Mouse (Mus musculus): ENCODE measurements around the gene Slc35d3. TPM values are rescaled to one million over a fixed set of nuclear protein-coding genes. Genes with fewer than 3 reads are reported as not detected.
A peak's percentile ranks its signal among the peaks of the same experiment; 100 is the strongest.

Slc35d3 gene
- 11.5 and 12.8 TPM in 2 replicates for polyA plus RNA-seq (2014; fragmentation: Nextera tagmentation; extraction: Ambion mirVana)

- Histone ChIP-seq H3K27ac (ENCODE audit: low read depth, low read length) (peak within 1 kb of the TSS; percentile 49), H3K36me3 (ENCODE audit: control insufficient read depth, insufficient read depth, low read length) (no peaks in the 10 kb centered on the region), H3K9me3 (ENCODE audit: control insufficient read depth, low read length) (no peaks in the 10 kb centered on the region), H3K4me2 (peak within 1 kb of the TSS; percentile 91), H3K4me1 (replicated peaks; ENCODE audit: control insufficient read depth, insufficient read depth, low read length) (peaks cover 17% of the 10 kb centered on the region), H3K9ac (ENCODE audit: low read depth, low read length) (peak within 1 kb of the TSS; percentile 65), H3K4me3 (ENCODE audit: low read depth, low read length) (peak within 1 kb of the TSS; percentile 59), H3K27me3 (replicated peaks; ENCODE audit: control insufficient read depth, insufficient read depth, low read length) (peaks cover 49% of the 10 kb centered on the region)
- DNase-seq (ENCODE audit: low spot score): peak; percentile 66
- ATAC-seq (replicated peaks; ENCODE audit: low FRiP score): 0 out of 2 replicates have a peak, but pooled peaks have one; percentile 21
- WGBS: under 1% methylated on average over 68 of the region's 72 CpGs
These were observed at the start of gene Slc35d3 for GRCm38 (mm10) chr10:19850998-19851691. Gene Slc35d3 (minus strand): TSS chr10:19851459.

- H3K4me1 ChIP-seq (replicated peaks; ENCODE audit: control insufficient read depth, insufficient read depth, low read length): no peaks in the 10 kb centered on the region
- no peak overlapping the region for H3K4me3 ChIP-seq (ENCODE audit: low read depth, low read length)
- H3K4me2 ChIP-seq: no peak overlapping the region
- no peaks in the 10 kb centered on the region for H3K9me3 ChIP-seq (ENCODE audit: control insufficient read depth, low read length)
- WGBS: 67% methylated on average over 2 of the region's 2 CpGs
- no peak overlapping the region for H3K9ac ChIP-seq (ENCODE audit: low read depth, low read length)
- no peaks in the 10 kb centered on the region; the same call in 1 of the 2 replicates for H3K36me3 ChIP-seq (ENCODE audit: control insufficient read depth, insufficient read depth, low read length)
- H3K27ac ChIP-seq (ENCODE audit: low read depth, low read length): no peak overlapping the region
- no peaks in the 10 kb centered on the region for H3K27me3 ChIP-seq (replicated peaks; ENCODE audit: control insufficient read depth, insufficient read depth, low read length)
- DNase-seq (ENCODE audit: low spot score) (no peak), ATAC-seq (replicated peaks; ENCODE audit: low FRiP score) (no peak)
These were observed 48.9 kb upstream of the Slc35d3 start for GRCm38 (mm10) chr10:19900191-19900590.

- Histone ChIP-seq H3K27ac (ENCODE audit: low read depth, low read length) (no peak overlapping the region), H3K4me2 (no peak overlapping the region), H3K4me1 (replicated peaks; ENCODE audit: control insufficient read depth, insufficient read depth, low read length) (no peaks in the 10 kb centered on the region), H3K9me3 (ENCODE audit: control insufficient read depth, low read length) (no peaks in the 10 kb centered on the region), H3K27me3 (replicated peaks; ENCODE audit: control insufficient read depth, insufficient read depth, low read length) (no peaks in the 10 kb centered on the region), H3K36me3 (ENCODE audit: control insufficient read depth, insufficient read depth, low read length) (no peaks in the 10 kb centered on the region; the same call in 1 of the 2 replicates), H3K9ac (ENCODE audit: low read depth, low read length) (no peak overlapping the region), H3K4me3 (ENCODE audit: low read depth, low read length) (no peak overlapping the region)
- ATAC-seq (replicated peaks; ENCODE audit: low FRiP score) (no peak), DNase-seq (ENCODE audit: low spot score) (no peak)
- WGBS: 13% methylated on average over 4 of the region's 4 CpGs
These were observed 42.7 kb upstream of the Slc35d3 start for GRCm38 (mm10) chr10:19893976-19894375.

- no peak overlapping the region for H3K4me2 ChIP-seq
- peaks cover 4% of the 10 kb centered on the region; the same call in 1 of the 2 replicates for H3K36me3 ChIP-seq (ENCODE audit: control insufficient read depth, insufficient read depth, low read length)
- no peak overlapping the region for H3K9ac ChIP-seq (ENCODE audit: low read depth, low read length)
- H3K27ac ChIP-seq (ENCODE audit: low read depth, low read length): no peak overlapping the region
- no peaks in the 10 kb centered on the region for H3K27me3 ChIP-seq (replicated peaks; ENCODE audit: control insufficient read depth, insufficient read depth, low read length)
- no peak overlapping the region for H3K4me3 ChIP-seq (ENCODE audit: low read depth, low read length)
- ATAC-seq (replicated peaks; ENCODE audit: low FRiP score) (no peak), DNase-seq (ENCODE audit: low spot score) (no peak)
- H3K9me3 ChIP-seq (ENCODE audit: control insufficient read depth, low read length): no peaks in the 10 kb centered on the region
- WGBS: 83% methylated on average over 6 of the region's 6 CpGs
- H3K4me1 ChIP-seq (replicated peaks; ENCODE audit: control insufficient read depth, insufficient read depth, low read length): no peaks in the 10 kb centered on the region
These were observed 41.9 kb upstream of the Slc35d3 start for GRCm38 (mm10) chr10:19893146-19893545.

- no peak for DNase-seq (ENCODE audit: low spot score)
- WGBS: 54% methylated on average over 3 of the region's 3 CpGs
- Histone ChIP-seq H3K27ac (ENCODE audit: low read depth, low read length) (no peak overlapping the region), H3K36me3 (ENCODE audit: control insufficient read depth, insufficient read depth, low read length) (peaks cover 4% of the 10 kb centered on the region; the same call in 1 of the 2 replicates), H3K4me3 (ENCODE audit: low read depth, low read length) (no peak overlapping the region), H3K9me3 (ENCODE audit: control insufficient read depth, low read length) (no peaks in the 10 kb centered on the region), H3K4me1 (replicated peaks; ENCODE audit: control insufficient read depth, insufficient read depth, low read length) (no peaks in the 10 kb centered on the region; the same call in 1 of the 2 replicates), H3K27me3 (replicated peaks; ENCODE audit: control insufficient read depth, insufficient read depth, low read length) (no peaks in the 10 kb centered on the region), H3K9ac (ENCODE audit: low read depth, low read length) (no peak overlapping the region), H3K4me2 (no peak overlapping the region)
- no peak for ATAC-seq (replicated peaks; ENCODE audit: low FRiP score)
These were observed 40.4 kb upstream of the Slc35d3 start for GRCm38 (mm10) chr10:19891686-19892085.

- peaks cover 9% of the 10 kb centered on the region for H3K4me1 ChIP-seq (replicated peaks; ENCODE audit: control insufficient read depth, insufficient read depth, low read length)
- peaks cover 4% of the 10 kb centered on the region; the same call in 1 of the 2 replicates for H3K36me3 ChIP-seq (ENCODE audit: control insufficient read depth, insufficient read depth, low read length)
- ATAC-seq (replicated peaks; ENCODE audit: low FRiP score) (no peak), DNase-seq (ENCODE audit: low spot score) (no peak)
- WGBS: 83% methylated on average over 3 of the region's 3 CpGs
- H3K27ac ChIP-seq (ENCODE audit: low read depth, low read length): no peak overlapping the region
- H3K4me2 ChIP-seq: no peak overlapping the region
- no peak overlapping the region for H3K4me3 ChIP-seq (ENCODE audit: low read depth, low read length)
- no peaks in the 10 kb centered on the region for H3K27me3 ChIP-seq (replicated peaks; ENCODE audit: control insufficient read depth, insufficient read depth, low read length)
- H3K9me3 ChIP-seq (ENCODE audit: control insufficient read depth, low read length): no peaks in the 10 kb centered on the region
- H3K9ac ChIP-seq (ENCODE audit: low read depth, low read length): no peak overlapping the region
These were observed 38.6 kb upstream of the Slc35d3 start for GRCm38 (mm10) chr10:19889908-19890307.

- ATAC-seq (replicated peaks; ENCODE audit: low FRiP score): peak; percentile 82
- 38% methylated on average over 3 of the region's 3 CpGs for WGBS
- no peak overlapping the region for H3K4me2 ChIP-seq
These were observed 35.0 kb upstream of the Slc35d3 start for GRCm38 (mm10) chr10:19886249-19886648.

GRCm38 (mm10) chr10:19884409-19884808 lies 33.1 kb upstream of the Slc35d3 start:
- 60% methylated on average over 4 of the region's 4 CpGs for WGBS
- peaks cover 6% of the 10 kb centered on the region; the same call in 1 of the 2 replicates for H3K36me3 ChIP-seq (ENCODE audit: control insufficient read depth, insufficient read depth, low read length)
- H3K9ac ChIP-seq (ENCODE audit: low read depth, low read length): no peak overlapping the region
- no peak overlapping the region for H3K27ac ChIP-seq (ENCODE audit: low read depth, low read length)
- DNase-seq (ENCODE audit: low spot score) (no peak), ATAC-seq (replicated peaks; ENCODE audit: low FRiP score) (no peak)
- no peak overlapping the region for H3K4me2 ChIP-seq
- H3K9me3 ChIP-seq (ENCODE audit: control insufficient read depth, low read length): no peaks in the 10 kb centered on the region
- peaks cover 9% of the 10 kb centered on the region for H3K4me1 ChIP-seq (replicated peaks; ENCODE audit: control insufficient read depth, insufficient read depth, low read length)
- H3K27me3 ChIP-seq (replicated peaks; ENCODE audit: control insufficient read depth, insufficient read depth, low read length): no peaks in the 10 kb centered on the region
- H3K4me3 ChIP-seq (ENCODE audit: low read depth, low read length): no peak overlapping the region

More at GRCm38 (mm10) chr10:19886249-19886648, 35.0 kb upstream of the Slc35d3 start:
- Histone ChIP-seq H3K36me3 (ENCODE audit: control insufficient read depth, insufficient read depth, low read length) (peaks cover 6% of the 10 kb centered on the region; the same call in 1 of the 2 replicates), H3K9me3 (ENCODE audit: control insufficient read depth, low read length) (no peaks in the 10 kb centered on the region), H3K4me3 (ENCODE audit: low read depth, low read length) (no peak overlapping the region), H3K27ac (ENCODE audit: low read depth, low read length) (no peak overlapping the region), H3K9ac (ENCODE audit: low read depth, low read length) (no peak overlapping the region), H3K27me3 (replicated peaks; ENCODE audit: control insufficient read depth, insufficient read depth, low read length) (no peaks in the 10 kb centered on the region), H3K4me1 (replicated peaks; ENCODE audit: control insufficient read depth, insufficient read depth, low read length) (peaks cover 9% of the 10 kb centered on the region)
- no peak for DNase-seq (ENCODE audit: low spot score)

- no peaks in the 10 kb centered on the region for H3K27me3 ChIP-seq (replicated peaks; ENCODE audit: control insufficient read depth, insufficient read depth, low read length)
- ATAC-seq (replicated peaks; ENCODE audit: low FRiP score) (no peak), DNase-seq (ENCODE audit: low spot score) (no peak)
- H3K9me3 ChIP-seq (ENCODE audit: control insufficient read depth, low read length): no peaks in the 10 kb centered on the region
- H3K4me3 ChIP-seq (ENCODE audit: low read depth, low read length): no peak overlapping the region
- H3K9ac ChIP-seq (ENCODE audit: low read depth, low read length): no peak overlapping the region
- H3K27ac ChIP-seq (ENCODE audit: low read depth, low read length): no peak overlapping the region
- WGBS: 65% methylated on average over 3 of the region's 3 CpGs
- H3K36me3 ChIP-seq (ENCODE audit: control insufficient read depth, insufficient read depth, low read length): peaks cover 2% of the 10 kb centered on the region; the same call in 1 of the 2 replicates
- no peak overlapping the region for H3K4me2 ChIP-seq
- H3K4me1 ChIP-seq (replicated peaks; ENCODE audit: control insufficient read depth, insufficient read depth, low read length): peaks cover 10% of the 10 kb centered on the region
These were observed 29.2 kb upstream of the Slc35d3 start for GRCm38 (mm10) chr10:19880437-19880836.
